Mouse (Mus musculus): ENCODE results near the gene Faiml.

The Faiml gene

DNA sequence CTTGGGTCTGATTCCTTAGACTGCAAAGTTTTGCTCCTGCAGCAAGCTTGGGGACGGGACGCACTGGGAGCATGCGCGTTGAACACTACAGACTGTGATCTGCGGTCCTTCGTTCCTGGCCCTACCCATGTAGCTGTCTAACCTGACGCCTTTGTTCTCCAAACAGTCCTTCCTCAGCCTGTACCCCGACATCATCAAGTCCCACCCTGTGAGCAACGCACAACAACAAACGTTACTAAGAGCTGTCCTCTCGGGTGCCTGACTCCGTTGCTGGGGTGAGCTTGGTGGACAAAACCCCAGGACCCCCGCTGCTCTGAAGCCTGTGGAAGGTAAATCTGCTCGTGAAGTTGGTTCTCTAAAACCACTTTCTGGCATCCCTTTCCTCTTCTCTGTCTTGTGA is at the start of gene Faiml:
Faiml (minus strand) TSS at position 101 of the 400 bp plus-strand sequence.
- DNase-seq (ENCODE audit: low read depth, low spot score): no peak

DNA sequence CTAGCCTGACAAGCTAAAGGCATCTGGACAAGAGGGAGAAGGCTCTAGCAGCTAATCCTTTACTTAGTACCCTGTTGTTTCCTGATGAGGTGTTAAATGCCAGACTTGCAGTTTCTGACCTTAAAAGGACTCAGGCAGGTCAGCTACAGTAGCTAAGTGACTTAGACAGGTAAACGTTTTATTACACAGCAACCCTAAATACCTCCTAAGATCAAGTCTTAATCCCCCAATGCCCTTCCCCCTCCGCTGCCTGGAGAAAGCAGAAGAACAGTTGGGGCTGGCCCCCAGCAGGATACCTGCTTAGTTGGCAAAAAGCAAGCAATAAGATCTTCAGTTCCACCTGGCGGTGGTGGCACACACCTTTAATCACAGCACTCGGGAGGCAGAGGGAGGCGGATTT is 21.9 kb upstream of the Faiml start:
- no peak for DNase-seq (ENCODE audit: low read depth, low spot score)

DNA sequence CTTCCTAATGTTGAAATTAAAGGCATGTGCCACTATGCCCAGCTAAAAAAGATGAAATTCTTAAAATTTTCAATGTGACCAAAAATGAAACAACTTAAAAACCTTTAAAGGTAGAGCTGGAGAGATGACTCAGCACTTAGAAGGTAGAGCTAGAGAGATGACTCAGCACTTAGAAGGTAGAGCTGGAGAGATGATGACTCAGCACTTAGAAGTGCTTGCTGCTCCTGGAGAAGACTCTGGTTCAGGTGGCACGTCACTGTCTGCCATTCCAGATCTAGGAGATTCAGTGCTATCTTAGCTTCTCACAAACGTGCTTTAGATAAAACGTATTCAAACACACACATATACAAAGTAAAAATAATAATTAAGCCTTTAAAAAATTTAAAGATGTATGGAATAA is 19.8 kb upstream of the Faiml start:
- no peak for DNase-seq (ENCODE audit: low read depth, low spot score)

DNA sequence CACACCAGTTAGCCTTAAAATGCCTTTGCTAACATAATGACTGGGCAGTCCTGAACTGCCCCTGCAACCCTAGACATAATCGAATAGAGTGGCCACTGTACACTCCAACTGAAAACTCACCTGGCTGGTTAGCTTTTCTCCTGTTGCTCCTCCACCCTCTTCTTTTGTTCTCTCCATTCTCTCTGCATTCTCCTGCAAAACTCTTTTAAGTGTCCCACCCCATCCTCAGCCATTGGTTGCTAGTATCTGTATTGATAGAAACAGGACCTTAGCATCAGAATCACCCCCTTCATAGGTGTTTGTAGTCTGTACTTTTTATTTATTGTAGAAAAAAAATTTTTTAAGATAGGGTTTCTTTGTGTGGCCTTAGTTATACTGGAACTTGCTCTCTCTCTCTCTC is 19.2 kb upstream of the Faiml start:
- DNase-seq (ENCODE audit: low read depth, low spot score): no peak

DNA sequence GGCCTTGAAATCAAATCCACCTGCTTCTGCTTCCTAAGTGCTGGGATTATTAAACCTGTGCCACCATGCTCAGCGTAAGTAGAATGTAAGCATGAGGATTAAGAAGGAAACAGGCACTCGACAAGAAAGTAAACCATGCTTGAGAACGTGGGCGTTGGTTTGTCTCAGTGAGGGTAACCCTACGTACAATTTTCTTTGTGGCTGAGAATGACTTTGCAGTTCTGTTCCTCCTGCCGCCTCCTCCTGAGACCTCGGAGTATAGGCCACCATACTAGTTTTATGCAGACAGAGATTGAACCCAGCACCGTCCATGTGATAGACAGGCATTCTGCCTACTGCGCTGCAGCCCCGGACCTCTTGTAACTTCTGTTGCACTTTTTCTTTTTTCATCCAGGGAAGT is 16.8 kb upstream of the Faiml start:
- no peak for DNase-seq (ENCODE audit: low read depth, low spot score)

DNA sequence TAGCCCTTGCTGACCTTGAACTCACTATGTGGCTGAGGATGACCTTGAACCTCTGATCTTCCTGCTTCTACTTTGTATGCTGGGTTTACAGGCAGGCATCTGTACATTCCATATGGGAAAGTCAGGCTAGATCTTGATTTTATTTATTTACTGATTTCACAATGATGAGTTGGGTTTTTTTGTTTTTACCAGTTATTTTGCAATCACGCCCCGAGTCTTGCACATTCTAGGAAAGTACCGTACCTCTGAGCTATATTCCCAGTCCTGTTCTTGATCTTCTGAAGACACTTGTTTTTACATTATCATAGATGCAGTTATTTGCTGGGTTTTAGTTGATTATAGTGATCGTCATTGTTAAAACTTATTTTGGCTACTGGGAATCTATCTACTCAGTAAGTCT is 11.9 kb upstream of the Faiml start:
- no peak for DNase-seq (ENCODE audit: low read depth, low spot score)

DNA sequence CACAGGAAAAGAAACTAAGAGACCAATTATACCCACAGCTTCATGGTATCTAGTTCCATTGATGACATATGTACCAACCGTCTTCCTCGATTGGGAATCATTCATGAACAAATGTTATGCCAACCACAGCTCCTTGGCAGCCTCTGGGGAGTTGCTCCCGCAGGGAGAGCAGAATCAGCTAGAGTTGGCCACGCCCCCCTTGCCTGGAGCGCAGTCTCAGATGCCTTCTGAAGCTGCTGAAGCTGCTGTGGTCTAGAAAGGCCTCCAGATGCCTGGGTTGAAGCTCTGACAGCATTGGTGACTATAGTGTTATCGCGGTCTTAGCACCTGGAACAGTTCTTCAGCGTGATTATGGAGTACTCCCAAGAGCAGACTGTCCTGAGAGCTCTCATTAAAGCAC is 11.3 kb upstream of the Faiml start:
- DNase-seq (ENCODE audit: low read depth, low spot score): no peak

DNA sequence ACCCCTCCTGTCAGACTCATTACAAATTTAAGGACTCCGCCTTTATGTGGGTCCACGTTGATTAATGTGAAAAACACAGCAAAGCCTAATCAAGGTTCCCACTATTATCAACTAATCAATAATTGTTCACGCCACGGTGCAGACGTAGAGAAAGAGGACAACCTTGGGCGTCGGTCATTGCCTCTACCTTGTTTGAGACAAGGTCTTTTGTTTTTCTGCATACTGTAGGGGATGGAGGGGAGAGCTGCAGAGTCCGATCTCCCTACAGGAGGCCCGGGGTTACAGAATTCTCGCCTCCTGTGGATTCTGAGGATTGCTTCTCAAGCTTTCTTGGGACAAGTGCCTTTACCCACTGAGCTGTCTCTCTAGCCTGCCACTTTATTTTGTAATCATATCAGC is 6.9 kb upstream of the Faiml start:
- DNase-seq (ENCODE audit: low read depth, low spot score): no peak

DNA sequence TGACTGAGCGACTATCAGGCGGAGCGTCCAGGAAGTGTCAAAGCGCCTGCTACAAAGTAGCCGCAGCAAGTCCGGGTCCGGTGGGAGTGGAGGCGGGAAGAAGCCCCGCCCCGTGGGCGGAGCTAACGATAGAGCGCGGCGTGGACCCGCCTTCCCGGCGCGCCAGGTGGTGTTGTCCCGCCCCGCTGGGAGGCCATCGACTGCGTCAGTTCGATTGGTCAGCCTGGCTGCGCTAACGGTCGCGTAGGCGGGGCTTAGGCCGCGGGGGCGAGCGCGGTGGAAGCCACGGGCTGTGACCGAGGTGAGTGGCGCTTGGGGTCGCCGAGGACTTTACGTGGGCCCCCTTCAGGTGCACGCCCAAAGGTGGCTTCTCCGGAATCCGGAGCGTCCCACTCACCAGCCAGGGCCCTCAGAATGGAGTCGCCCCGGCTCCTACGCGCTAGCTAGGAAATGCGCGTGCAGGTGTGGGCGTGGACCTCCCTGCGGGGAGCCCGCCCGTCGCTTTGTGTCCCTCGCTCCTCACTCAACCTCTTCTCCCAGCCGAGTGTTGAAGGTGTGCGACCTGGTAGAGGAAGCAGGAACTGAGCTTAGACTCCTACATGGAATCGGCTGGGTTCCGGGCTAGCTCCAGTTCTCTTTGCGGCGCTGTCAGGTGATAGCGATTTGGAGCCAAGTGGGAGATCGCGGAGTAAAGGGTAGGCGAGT is 6.3 kb upstream of the Faiml start, which contains the start of gene Cep70:
Cep70 (plus strand) TSS at position 178 of the 705 bp plus-strand sequence.
- peak; percentile 82 for DNase-seq (ENCODE audit: low read depth, low spot score)

DNA sequence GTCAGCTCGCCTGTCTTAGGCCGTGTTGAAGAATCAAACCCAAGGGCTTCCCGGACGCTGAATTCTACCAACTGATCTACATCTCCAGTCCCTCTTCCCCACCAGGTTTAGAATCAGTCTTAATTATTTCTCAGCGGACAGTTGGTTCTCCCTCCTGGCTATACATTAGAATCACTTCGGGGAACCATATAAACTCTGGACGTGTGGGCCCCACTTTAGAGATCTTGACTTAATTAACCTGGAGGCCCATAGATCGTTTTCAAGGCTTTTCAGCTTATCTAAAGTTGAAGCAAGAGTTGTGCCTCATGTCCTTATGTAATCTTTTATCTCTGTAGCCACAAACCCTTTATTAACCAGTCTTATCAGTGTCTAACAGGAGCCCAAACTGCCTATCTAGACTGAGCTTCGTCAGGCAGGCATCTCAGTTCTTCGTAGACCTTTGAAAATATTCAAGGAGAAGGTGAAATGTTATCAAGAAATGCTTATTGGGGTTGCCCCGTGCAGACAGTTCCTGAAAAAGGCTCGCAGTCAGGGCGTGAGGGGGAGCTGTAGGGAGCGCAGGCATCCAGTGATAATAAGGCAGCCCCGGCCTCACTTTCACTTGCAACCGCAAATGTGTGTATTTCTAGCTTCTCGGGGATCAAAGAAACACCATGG is 5.6 kb upstream of the Faiml start:
- DNase-seq (ENCODE audit: low read depth, low spot score): no peak

DNA sequence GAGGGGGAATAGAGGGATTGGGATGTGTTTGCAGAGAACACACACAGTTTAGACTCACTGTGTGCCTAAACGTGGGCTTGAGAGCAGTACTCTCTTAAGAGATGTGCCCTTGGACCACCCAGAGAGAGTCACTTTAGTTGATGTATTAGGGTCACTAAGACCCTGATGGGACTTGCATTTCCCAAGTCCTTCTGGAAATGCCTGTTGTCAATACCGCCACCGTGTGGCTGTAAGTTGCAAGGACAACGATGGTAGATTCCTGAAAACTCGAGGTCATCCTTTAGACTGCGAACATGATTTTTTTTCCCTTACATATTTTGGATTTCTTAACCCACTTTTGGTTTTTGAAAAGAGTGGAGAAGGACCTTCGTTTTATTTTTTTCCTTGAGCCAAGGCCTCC is 5.0 kb upstream of the Faiml start:
- DNase-seq (ENCODE audit: low read depth, low spot score): no peak

DNA sequence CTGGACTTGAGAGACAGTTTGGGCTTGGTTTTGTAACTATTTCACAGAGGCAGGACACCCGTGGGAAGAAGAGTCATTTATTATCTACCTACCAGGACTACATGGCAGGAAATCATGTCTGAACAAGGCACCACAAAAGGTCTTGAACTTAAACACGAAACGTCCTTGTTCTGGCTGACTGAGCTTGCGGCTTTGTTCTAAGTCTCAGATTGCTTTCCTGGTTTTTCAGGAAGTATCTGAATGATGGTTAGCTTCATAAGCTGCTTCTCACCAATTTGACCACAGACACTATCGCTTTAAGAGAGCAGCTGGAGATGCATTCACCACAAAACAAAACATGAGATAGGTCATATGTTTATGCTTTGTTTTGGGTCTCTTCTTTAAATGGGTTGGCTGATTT is 3.5 kb upstream of the Faiml start:
- no peak for DNase-seq (ENCODE audit: low read depth, low spot score)

DNA sequence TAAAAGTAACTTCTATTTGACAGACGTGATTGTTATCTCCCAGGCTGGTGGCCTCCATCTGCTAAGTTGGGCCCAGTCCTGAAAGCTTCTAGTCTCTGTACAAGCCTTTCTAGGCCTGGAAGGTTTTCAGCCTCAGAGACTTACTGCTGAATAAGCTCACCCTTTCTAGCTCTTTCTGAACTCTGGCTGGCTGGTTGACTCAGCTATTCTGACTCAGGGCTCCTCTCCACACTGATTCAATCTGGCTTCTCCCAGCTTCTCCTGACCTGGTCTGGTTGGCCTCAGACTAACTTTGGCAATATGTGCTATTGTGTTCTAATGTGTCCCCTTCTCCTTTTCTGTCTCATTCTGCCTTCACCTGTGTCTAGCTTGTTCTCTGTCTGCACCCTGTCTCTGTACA is 2.2 kb upstream of the Faiml start:
- no peak for DNase-seq (ENCODE audit: low read depth, low spot score)

DNA sequence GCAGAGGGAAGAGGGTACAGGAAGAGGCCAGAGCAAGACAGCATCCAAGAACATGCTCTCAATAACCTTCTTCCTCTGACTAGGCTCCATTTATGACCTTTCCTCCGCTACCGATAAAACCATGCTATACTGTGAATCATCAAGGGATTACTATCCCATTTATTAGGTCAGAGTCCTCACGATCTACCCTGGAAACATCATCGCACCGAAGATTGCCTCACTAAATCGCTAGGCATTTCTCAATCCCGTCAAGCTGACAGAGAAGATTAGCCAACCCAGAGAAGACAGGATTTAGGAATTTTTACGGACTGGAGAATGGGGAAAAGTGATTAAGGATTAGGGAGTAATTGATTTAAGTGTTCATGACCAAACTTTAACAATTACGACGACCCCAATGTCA is 1.2 kb upstream of the Faiml start:
- DNase-seq (ENCODE audit: low read depth, low spot score): no peak

DNA sequence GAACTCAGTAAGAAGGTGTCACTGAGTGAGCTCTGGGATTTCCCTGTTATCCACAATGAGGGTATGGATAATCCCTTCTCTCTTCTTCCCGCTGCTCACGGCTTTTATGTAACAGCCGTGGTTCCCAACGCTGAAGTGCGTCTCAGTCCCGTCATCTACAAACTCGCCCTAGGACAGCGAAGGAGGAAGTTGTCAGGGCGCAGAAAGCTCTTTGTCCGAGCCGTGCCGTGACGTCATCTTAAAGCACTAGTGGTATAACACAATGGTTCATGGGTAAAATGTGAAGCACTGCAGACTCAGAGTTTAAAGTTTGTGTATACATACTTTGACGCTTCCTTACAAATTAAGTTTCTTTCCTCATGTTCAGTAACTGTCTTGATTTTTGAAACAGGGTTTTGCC is 7.6 kb downstream of the Faiml start:
- DNase-seq (ENCODE audit: low read depth, low spot score): no peak

DNA sequence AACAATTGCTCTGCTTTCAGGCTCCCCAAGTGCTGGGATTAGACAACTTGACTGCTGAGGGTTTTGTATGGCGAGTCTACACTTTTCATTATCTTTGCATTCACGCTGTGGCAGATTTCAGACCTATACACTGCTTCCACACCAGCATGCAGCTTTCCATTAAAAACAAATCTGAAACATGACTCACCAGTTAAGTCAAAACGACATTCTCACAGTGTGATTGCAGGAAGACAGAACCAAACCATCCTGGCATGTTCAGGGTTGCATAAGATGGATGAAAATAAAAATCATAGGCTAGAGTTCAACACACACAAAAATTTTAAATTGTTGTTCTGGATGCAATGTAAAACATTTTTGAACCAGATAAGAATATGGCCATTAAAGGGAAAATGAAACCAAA is 12.5 kb downstream of the Faiml start:
- no peak for DNase-seq (ENCODE audit: low read depth, low spot score)

DNA sequence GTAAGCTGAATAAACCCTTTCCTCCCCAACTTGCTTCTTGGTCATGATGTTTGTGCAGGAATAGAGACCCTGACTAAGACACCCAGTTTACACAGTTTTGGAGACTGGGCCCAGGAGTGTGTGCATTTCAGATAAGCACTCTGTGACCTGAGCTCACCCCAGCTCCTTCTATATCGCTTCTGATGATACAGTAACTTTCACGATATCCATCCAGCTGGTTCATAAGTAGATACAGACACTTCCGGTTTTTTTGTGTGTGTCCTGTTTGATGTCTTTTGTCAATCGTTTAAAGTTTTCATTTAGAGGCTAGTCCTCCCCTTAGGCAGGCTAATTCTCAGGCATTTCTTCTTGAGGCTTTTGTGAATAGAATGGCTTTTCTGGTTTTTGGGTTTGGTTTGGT is 15.4 kb downstream of the Faiml start:
- no peak for DNase-seq (ENCODE audit: low read depth, low spot score)

DNA sequence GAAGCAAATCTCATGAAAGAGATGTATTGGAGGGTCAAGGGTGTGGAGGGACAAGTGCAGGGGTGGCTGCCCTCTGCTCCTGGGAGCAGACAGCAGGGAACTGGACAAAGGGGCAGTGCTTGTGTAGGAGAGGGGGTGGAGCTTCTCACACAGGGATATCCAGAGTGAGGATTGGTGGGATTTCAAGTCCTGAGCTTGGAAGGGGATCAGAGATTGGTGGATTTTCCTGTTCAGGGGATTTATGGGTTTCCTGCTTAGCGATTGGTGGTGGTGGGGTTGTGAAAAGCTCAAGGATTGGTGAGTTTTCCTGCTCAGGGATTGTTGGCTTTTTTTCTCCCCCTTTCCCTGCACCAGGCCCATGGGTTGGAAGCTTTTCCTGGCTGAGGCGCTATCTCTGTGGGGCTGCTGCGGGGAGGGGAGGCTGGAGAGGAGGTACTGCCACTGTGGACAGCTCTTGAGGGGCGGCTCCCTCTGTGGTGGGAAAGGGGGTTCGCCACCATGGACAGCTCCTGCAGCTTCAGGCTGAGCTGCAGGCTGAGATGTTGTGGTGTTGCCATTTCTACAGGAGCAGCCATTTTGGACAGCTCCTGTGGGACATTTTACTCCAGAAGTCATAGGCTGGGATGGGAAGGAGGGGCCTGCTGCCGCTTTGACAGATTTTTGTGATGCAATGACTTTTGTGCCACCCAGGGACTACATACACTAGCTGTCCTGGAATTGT is 18.9 kb downstream of the Faiml start:
- no peak for DNase-seq (ENCODE audit: low read depth, low spot score)

DNA sequence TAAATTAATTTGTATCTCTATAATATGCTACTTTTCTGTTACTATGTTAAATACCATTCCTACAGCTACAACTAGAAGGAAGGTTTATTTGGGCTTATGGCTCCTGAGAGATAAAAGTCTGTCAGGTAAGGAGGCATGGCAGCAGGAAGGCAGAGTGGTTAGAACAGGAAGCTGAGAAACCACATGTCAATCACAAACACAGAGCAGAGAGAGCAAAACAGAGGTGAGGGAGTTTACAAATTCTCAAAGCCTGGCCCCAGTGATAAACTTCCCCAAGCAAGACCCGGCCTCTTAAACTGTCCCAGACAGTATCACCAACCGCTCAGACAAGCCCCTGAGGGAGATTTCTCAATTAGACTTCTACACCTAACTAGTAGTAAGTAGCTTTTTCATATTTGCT is 20.9 kb downstream of the Faiml start:
- no peak for DNase-seq (ENCODE audit: low read depth, low spot score)

DNA sequence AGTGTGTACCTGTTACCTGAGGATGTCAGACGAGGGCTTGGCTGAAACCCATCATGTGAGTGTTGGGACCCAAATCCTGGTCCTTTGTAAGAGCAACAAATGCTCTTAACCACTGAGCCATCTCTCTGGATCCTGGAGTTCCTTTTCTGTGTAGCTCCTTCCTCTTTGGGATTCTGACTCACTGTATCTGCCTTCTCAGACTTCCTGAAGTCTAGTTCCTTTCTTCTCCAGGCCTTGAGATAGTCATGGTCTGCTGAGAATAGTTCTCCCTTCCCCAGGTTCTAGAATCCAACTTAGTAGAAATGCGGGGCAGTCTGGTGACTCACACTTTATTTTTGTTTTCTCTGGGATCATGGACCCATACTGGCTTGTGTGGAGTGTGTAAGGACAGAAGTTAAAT is 24.4 kb downstream of the Faiml start:
- DNase-seq (ENCODE audit: low read depth, low spot score): no peak

DNA sequence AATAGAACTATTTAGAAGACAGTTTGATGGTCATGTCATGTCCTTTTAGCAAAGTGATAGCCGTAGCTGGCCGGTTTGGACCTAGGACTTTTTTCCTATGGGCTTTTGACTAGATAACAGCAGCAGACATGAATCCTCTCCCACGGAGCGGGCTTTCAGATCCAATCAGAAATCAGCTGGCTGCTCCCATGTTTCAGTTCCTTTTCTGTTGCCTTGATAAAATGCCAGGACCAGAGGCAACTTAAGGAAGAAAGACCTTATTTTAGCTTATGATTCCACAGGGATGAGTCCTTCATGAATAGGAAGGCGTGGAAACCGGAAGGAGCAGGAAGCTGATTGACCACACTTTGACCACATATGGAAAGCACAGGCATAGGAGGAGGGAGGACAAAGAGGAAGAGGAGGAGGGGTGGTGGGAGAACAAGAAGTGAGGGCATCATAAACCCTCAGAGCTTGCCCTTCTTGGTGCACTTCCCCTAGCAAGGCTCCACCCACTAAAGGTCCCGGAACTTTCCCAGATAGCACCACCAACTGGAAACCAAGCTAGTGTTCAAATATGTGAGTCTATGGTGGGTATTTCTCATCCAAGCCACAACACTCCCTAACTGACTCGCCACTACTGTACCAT is 53.9 kb downstream of the Faiml start:
- no peak for DNase-seq (ENCODE audit: low read depth, low spot score)

DNA sequence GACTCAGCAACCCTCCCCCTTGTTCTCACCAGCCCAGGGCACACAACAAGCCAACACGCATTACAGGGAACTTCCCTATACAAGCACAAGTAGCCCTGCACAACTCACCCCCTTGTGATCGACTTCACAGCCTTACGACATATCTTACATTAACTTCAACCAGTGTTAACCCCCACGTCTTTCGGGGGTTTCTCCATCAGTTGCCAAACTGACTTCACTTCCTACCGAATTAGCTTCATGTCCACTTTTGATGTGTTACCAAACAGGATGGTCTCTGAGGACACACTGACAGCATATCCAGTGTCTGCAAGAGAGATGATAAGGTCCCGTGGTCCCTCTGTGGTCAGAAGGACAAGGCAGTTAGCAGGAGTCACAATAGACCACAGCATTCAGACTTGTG is 54.9 kb downstream of the Faiml start:
- DNase-seq (ENCODE audit: low read depth, low spot score): no peak

DNA sequence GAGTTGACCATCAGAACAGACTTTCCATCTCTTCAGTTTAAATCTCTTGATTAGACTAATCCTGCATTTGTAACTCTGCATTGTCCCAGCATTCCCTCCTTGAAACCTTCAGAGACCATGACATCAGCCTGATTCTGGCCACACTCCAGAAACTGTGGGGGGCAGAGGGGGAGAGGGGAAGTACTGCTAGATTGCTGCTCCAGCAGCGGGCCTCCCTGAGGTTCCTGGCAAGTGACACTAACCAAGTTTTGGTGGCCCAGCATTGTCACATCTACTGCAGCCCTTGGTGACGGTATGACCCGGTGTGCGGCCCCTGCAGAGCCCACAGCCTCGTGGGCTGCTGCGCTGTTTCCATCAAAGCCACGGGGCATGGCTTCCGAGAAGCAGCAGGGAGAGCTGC is 56.8 kb downstream of the Faiml start:
- no peak for DNase-seq (ENCODE audit: low read depth, low spot score)

All from brain, embryonic 18.5 days (tissue).